Mouse (Mus musculus) monocyte, adult 5-6 weeks (primary cell): ENCODE results near the gene Hlcs. TPM values are rescaled to one million over a fixed set of nuclear protein-coding genes. Genes with fewer than 3 reads are reported as not detected.

ENCODE experiments used
- ATAC-seq: fragments of 153-309, 156-312 bp; replicated peaks from 2 replicates; pipeline ENCODE4 v1.8.0; 2017; ENCODE audit warnings: mild to moderate bottlenecking; ENCODE audit not compliant: low TSS enrichment, insufficient number of reproducible peaks, severe bottlenecking, poor library complexity, low FRiP score
- total RNA-seq: library from RNA; stranded (forward); fragments of 200-1000, 200-491, 200-594 nt; gene quantifications from 3 replicates; pipeline ENCODE4 v1.2.3, GENCODE M21; 2017

Gene Hlcs
- total RNA-seq, 1 experiment from 2014 or later: 41.3 TPM

GRCm38 (mm10) chr16:94301194-94301593 is 12.2 kb downstream of the Hlcs start:
- no peak for ATAC-seq

DNA sequence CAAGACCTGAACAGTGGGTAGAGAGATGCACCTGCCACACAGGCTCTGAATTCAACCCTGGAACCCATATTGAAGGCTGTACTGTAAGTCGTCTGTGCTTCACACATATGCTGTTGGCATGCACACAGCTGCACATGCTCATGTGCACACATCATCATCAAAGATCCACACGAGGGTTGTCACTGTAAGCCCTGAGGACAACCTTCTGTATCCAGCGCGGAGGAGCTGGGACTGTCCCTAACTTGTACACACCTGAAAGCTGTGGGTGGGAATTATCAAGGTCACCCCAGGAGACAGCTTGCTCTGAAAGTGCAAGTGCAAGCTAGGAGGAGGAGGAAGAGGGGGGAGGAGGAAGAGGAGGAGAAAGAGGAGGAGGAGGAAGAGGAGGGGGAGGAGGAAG is 14.2 kb downstream of the Hlcs start:
- ATAC-seq: no peak

- no peak for ATAC-seq
Measured at GRCm38 (mm10) chr16:94298081-94298480, 15.3 kb downstream of the Hlcs start.

- no peak for ATAC-seq
Measured at GRCm38 (mm10) chr16:94291141-94291540, 22.2 kb downstream of the Hlcs start.

GRCm38 (mm10) chr16:94290073-94290999 is 23.0 kb downstream of the Hlcs start:
- peak; percentile 62 for ATAC-seq

GRCm38 (mm10) chr16:94289138-94290072 is 24.0 kb downstream of the Hlcs start:
- ATAC-seq: 0 out of 2 replicates have a peak, but pooled peaks have one; percentile 15

DNA sequence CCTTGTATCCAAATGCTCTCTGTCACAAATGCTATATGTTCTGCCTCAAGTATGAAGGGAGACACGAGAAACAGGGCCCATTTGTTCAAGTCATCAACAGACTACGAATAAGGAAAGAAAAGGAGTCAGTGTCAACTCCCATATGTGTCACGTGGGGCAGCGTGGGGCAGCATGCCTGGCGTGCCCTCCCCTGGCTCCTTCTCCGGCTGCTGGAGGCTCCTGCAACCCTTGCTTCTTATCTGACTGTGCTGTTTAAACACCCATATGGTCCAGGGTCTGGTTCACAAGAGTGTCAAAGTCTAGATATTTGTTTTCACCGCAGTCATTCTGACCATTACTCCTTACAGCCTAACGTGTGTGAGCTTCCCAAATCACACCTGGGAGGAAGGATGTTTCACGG is 25.5 kb downstream of the Hlcs start:
- ATAC-seq: no peak

DNA sequence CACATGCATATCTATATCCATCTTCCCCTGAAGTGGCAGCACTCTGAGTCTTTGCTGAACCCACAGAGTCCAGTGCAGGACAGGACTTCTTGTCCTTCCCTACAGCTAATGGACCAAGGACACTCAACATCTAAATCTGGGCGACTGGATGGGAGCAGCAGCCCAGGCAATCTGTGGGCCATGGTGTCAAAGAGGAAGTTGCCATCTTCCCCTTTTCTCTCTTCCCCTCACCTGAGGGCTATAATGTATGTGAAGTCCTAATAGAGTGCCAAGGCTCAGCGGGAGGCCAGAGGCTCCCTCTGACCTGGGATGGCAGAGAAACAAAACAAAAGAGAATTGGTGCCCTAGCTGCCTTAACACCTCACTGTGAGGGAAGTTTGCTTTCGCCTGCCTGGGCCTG is 29.4 kb downstream of the Hlcs start:
- ATAC-seq: peak; percentile 56; the same call in 1 of the 2 replicates

DNA sequence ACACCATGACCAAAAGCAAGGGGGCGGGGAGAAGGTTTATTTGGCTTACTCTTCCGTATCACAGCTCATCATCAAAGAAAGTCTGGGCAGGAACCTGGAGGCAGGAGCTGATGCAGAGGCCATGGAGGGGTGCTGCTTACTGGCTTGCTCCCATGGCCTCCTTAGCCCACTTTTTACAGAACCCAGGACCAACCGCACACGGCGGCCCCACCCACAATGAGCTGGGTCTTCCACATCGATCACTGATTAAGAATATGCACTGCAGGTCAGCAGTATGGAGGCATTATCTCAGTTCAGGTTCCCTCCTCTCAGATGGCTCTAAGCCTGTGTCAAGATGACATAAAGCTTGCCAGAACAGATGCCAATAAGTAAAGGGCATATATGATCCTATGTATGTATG is 42.5 kb downstream of the Hlcs start:
- ATAC-seq: no peak

GRCm38 (mm10) chr16:94269635-94270034 is 43.7 kb downstream of the Hlcs start:
- ATAC-seq: 0 out of 2 replicates have a peak, but pooled peaks have one; percentile 27

GRCm38 (mm10) chr16:94268205-94268604 is 45.2 kb downstream of the Hlcs start:
- ATAC-seq: no peak

DNA sequence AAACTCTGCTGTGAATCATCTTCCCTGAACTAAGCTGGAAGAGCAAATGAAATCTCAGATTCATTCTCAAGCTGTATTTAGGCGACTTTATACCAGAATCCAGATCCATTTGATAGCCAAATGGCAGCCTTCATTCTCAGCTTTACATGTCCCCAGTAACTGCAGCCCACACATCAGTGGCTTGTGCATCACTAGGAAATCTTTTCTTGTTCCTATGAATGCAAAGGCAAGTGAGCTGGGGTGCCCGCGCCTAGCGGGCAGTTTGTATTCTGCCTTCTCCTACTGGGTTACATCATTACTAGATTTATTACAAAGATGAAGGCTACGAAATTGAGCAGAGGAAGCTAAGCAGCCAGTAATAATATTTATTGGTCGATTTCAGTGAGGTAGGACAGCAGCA is 48.8 kb downstream of the Hlcs start:
- ATAC-seq: no peak

DNA sequence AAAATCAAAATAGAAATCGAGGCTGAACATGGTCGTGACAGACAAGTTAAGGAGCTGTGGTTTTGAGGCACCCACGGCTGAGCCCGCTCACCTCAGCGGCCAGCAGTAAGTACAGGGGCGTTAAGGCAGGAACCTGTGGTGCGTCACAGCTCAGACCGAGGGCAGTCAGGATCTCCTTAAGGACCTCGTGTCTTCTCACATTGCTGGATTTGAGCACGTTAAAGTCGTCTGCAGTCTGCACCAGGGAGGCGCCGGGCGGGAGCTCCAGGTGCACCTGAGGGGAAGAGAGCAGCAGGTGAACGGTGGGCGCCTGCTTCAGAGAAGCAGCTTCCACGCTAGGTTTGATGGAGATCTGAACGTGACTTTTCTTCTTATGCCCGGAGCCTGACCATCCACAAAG is 50.9 kb downstream of the Hlcs start:
- ATAC-seq: no peak

- ATAC-seq: no peak
Measured at GRCm38 (mm10) chr16:94260938-94261630, 52.3 kb downstream of the Hlcs start.

GRCm38 (mm10) chr16:94258366-94259310 is 54.7 kb downstream of the Hlcs start:
- peak; percentile 75 for ATAC-seq

DNA sequence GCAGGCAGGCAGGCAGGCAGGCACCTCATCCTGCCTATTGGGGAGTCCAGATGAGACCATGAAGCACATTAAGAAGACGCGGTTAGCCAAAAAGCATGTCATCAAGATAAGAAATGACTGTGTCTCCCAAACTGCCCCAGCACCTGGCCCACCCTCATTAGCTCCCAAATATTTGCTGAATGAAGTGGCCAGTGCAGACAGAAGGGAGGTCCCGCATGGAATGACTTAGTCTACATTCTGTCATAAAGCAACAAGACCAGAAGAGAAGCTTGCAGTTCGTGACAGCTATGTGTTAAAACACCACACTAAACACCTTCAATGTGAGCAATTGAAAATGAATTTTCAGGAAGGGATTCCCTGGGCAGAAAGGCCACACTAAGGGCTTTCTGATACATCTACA is 57.8 kb downstream of the Hlcs start:
- no peak for ATAC-seq

DNA sequence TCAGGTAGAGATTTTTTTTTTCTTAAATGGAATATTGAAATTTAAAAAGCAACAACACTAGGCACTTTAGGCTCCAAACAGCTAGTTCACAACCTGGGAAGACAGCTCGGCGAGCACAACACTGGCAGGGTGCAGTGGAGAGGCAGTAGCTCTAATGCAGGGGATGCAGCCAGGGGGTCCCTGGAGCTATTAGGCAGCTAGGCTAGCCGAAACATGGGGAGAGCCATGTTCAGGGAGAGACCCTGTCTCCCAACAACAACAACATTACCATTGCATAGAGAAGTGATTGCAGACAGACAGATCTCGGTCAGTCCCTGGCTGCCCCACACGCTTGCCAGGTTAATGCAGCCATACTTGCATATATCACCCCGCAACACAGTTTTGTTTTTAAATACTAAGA is 58.3 kb downstream of the Hlcs start:
- ATAC-seq: no peak

DNA sequence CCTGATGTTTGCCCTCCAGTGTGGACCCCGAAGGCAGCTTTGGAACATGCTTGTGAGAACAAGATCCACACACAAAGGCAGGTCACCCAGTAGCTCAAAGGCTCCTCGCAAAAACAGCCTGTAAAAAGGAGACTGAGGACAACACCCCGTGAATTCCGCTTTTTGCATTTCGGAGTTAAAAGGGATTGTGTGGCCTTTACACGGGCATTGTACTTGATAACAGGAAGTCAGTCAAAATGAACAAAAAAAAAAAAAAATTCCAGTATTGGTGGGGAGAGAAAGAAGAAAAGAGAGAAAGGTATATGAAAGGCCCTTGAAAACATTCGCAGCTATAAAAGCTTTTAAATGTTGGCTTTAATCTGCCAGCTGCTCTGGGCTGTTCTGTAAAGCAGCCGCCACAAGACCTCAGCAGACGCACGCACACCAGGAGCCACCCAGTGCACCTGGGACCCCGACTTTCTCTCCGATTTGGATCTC is 58.9 kb downstream of the Hlcs start:
- ATAC-seq: no peak
